Mouse (Mus musculus) cerebellum, postnatal 36 days (tissue): ENCODE measurements at regions not wholly inside any gene's neighbourhood (a gene's known extent, or its start where the extent isn't known, plus 50 kb on each side); places are given as distances from the start of the nearest gene placed in this dataset.

Source experiments
- DNase-seq, 2 experiments: peaks; one replicate each; pipeline ENCODE4 v3.0.0; 2021 to 2022; ENCODE audit warnings: mixed read lengths in 2 of 2

GRCm38 (mm10) chr2:143419791-143420190 lies 126.2 kb upstream of the Pcsk2 start:
- peak in 1 of 2 experiments; percentile 5 for DNase-seq

DNA sequence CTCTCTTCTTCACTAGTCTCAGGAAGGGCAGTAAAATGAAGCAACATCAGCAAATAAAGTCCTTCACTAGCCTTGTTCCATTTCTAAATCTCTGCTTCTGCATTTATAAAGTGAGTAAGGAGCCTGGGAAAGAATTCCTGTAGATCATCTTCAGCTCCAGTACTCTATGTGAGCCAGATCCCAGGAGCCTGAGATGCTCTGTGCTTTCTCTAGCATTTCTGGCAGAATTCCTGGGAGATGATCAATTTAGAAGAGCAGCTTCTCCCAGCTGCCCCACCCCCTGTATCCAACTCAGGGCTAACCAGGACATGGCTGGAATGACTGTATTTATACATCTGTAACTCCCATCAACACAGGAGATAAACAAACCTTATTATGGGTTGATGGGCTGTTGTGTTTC lies 95.3 kb upstream of the Pcsk2 start:
- DNase-seq: no peak

GRCm38 (mm10) chr2:143451256-143451655 lies 94.7 kb upstream of the Pcsk2 start:
- no peak for DNase-seq

GRCm38 (mm10) chr2:143451661-143452060 lies 94.3 kb upstream of the Pcsk2 start:
- no peak for DNase-seq

GRCm38 (mm10) chr2:143467936-143468335 lies 78.0 kb upstream of the Pcsk2 start:
- DNase-seq: no peak

- DNase-seq: no peak
Observed at GRCm38 (mm10) chr2:143471394-143471793, 74.6 kb upstream of the Pcsk2 start.

DNA sequence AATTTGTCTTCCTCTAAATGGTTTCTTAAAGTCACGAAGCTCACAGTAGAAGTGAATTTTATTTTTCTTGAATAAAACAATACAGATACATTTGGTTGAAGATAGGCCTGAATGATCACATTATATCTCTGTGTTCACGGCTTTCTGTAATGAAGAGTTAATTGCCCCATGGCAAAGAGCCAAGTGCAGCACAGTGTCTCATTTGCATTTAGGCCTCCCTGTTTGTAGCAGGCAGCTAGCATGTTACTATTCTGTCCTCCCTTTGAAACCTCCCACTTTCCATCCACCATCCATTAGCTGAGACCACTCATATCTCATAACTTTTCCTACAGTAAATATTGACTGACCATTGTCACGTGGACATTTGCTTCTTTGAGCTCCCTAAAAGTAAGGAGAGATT lies 55.1 kb upstream of the Pcsk2 start:
- no peak for DNase-seq
